Mouse (Mus musculus): ENCODE results near the gene Shbg. TPM values are rescaled to one million over a fixed set of nuclear protein-coding genes. Genes with fewer than 3 reads are reported as not detected.

The Shbg gene
- total RNA-seq, 2 experiments from 2014 or later = 0.51 TPM; not detected in 1

DNA sequence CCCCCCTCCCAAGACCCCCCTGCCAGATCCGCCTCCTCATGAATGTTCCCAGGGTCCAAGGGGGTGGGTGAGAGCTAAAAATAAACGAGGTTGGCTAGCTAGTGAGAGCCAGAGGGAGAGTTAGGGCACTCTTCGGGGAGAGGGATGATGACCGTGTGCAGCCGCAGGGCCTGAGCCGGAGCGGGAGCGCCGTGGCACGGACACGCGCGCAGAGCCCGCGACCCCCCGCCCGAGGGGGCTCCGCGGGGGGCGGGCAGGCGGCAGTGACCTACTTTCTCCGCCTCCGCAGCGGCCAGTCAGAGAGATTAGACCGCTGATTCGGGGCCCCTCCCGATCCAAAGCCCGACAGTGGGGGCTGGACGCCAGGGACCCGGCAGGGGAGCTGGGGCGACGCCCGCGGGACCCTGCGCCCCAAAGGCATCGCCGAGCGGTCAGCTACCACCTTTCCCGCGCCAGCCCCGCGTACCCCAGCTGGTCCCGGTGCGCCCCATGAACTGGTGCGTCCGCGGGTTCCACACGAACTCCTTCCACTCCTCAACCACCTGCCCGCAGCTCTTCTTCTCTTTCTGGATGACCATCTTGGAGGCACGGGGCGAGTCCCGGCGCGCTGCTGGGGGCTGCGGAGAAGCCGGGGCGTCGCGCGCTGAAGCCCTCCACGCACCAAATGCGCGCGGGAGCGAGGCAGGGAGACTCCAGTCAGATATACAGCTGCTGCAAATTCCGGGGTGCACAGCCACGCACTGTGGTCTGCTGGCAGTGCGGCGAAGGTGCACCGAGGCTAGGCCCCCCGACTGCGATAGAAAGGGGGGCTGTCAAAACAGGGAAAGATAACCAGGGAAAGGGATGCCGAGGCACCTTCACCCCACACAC, 12.7 kb downstream of the Shbg start:
- peak; percentile 37 for ATAC-seq (replicated peaks; ENCODE audit: low FRiP score, poor library complexity, severe bottlenecking)

DNA sequence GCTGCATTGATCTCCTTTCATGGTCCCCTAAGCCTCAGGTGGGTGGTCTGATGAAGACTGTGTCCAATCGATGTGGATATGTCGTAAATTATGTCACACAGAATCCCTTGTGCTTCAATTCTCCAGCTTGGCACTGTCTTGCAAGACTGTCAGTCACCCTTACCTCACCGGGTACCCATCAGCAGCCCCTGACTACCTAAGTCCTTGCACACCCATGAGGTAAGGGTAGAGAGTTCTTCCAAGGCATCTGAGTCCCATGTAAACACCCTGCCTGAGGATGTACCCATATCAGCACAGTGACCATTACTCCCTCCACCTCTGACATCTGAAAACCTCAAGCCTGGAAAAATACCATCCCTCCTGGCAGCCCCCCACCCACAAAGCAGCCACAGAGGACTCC, 13.4 kb downstream of the Shbg start:
- no peak for ATAC-seq (replicated peaks; ENCODE audit: low FRiP score, poor library complexity, severe bottlenecking)

DNA sequence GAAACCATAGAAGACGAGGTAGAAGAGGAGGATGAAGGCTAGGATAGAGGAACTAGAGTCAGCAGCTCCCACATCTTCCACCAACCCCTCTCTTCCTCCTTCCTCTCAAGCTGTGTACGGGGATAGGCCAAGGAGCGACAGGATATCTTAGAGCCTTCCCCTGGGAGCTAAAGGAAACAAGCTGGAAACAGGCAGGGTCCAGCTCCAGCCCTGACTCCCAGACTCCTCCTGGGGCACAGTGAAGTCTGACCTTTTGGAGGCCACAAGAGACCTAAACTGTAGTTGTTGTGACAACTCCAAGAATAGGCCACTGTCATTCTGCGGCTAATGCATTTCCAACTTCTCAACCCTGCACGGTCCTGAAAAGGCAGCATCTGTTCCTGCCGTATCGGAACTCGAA, 14.2 kb downstream of the Shbg start:
- no peak for ATAC-seq (replicated peaks; ENCODE audit: low FRiP score, poor library complexity, severe bottlenecking)

DNA sequence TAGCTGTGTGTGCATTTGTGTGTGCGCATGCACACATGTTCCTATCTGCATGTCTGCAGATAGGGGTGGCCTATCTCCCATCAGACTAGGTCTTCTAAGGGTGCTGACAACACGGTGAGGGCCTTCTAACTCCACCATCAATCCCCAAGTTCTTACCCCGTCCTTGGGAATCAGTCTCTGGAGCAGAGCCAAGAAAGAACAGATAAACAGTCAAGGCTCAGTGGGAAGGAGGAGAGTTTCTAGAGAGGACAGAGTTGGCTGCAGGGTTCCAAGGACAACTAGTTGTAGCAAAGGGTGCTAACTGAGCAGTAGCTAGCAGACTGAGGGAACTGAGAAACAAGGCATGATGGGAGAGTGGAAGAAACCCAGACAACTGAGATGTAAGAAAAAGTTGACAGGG, 15.9 kb downstream of the Shbg start:
- no peak for ATAC-seq (replicated peaks; ENCODE audit: low FRiP score, poor library complexity, severe bottlenecking)

DNA sequence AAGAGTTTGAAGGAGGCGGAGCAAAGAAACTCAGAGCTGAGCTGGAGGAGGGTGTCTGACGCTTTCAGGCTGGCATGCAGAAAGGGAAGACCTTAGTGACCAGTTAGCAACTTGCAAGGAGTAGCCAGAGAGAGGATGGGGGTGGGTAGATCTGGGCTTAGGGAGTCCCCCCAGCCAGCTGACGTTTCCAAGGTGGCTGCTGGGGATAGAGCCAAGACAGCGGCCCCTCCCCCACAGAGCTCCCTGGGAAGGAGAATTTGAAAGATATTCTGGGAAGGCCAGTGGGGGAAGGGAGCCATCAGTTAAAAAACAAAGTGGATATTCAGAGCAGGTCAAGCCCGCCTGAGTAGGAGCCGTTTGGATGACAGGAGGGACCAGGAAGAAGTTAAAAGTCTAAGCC, 17.6 kb downstream of the Shbg start:
- ATAC-seq (replicated peaks; ENCODE audit: low FRiP score, poor library complexity, severe bottlenecking) = no peak

DNA sequence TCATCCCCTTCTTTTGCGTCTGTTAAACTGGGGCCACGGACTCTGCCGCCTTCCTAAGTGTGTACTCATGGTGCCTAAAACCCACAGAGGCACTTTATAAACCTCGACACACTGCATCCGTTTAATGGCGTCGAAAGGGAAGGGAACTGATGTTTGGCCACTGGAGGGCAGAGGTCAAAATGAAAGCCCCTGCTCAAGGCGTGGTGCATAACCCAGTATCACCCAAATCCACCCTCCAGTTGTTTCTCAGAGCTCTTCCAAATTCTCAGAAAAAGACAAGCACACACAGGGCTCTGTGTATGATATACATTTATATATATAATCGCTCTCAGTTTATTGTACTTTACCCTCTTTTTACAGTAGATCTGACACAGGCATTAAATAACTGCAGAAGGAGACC, 18.3 kb downstream of the Shbg start:
- ATAC-seq (replicated peaks; ENCODE audit: low FRiP score, poor library complexity, severe bottlenecking) = no peak

DNA sequence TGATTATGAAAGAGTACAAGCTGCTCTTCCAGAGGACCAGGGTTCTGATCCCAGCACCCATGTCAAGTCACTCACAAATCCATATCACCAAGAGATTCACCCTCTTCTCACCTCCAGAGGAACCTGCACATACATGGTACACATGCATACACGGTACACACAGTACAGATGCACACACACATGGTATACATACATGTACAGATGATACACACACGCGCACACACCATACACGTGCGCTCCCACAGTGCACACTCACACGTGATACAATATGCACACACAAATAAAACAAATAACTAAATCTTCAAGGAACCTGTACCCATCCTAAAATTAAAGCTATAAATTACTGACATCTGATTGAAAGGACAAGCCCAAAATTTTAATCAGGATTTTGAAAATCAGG, 22.9 kb downstream of the Shbg start:
- ATAC-seq (replicated peaks; ENCODE audit: low FRiP score, poor library complexity, severe bottlenecking) = no peak

DNA sequence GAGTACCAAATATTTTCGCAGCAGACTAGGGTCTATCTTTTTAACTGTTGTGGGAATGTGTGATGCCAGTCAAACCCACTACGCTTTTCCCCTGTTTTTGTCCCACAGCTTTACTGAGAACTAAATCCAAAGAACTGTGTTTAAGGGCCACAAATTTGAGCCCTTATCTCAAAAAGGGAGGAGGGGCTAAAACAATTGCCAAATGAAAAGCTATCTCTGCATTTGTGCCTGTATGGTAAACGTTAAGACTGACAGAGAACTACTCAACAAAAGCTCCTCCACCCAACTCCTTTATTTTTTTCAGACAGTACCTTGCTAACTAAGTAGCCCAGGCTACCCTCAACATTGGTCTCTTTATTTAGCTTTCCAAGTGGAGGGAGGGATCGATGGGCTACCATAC, 24.9 kb downstream of the Shbg start:
- no peak for ATAC-seq (replicated peaks; ENCODE audit: low FRiP score, poor library complexity, severe bottlenecking)

DNA sequence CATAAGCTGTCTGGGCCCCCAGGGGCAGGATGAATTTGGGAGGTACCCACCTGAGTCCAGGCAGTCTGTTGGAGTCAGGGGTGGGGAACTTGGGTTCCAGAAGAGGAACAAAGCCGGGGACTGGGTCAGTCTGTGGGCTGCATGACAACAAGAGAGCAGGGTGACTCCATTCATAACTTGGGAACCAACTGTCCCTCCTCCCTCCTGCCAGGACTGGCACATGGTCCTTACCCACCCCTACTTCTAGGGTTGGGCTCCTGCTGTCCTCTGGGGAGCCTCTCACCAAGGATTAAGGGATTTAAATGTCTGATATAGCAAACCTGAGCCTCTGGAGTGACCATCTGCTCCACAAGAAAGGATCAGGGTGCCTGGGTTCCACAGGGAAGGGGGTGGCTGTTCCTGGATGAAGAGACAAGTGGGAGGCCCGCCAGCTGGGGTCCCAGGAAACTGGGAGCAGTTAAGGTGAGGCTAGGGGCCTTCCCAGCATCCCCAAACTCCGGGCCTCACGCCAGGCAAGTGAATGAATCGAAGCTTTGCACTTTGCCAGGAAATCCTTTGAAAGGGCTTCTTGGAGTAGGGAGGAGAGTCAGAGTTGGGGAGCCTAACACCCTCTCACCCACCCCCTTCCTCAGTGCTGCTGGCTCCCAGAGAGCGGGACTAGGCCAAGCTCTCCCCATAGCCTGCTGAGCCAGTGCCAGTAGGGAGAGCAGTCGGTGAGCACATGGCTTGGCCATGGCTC, 25.6 kb downstream of the Shbg start:
- ATAC-seq (replicated peaks; ENCODE audit: low FRiP score, poor library complexity, severe bottlenecking) = no peak

DNA sequence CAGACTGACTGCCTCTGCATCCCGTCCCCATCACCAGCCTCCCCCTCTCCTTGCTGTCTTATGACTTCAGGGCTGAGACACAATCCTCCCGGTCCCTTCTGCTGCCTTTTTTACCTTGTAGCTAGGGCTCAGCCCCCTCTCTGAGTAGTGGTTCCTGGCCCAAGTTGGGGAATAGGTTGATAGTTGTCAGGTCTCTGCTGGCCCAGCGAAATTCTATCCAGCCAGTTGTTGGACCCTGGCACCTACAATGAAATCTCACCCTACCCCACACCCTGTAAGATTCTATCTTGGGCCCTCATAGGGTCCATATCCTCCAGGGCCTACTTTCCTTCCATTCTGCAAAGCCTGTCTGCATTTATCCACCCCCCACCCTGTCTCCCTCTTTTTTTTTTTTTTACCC, 26.3 kb downstream of the Shbg start:
- no peak for ATAC-seq (replicated peaks; ENCODE audit: low FRiP score, poor library complexity, severe bottlenecking)

DNA sequence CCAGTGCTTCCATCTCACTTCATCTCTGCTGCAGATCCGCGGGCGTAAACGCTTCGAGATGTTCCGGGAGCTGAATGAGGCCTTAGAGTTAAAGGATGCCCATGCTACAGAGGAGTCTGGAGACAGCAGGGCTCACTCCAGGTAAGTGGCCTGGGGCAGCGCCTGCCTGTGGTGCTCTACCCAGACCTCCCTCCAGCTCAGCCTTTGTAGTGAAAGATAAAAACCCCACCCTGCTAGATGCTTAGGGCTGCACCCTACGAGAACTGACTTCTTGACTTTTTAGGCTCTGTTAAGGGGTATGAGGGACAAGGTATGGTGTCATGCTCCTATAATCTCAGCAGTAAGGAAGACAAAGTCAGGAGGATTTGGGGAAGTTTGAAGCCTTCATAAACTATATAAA, 27.1 kb downstream of the Shbg start:
- no peak for ATAC-seq (replicated peaks; ENCODE audit: low FRiP score, poor library complexity, severe bottlenecking)

DNA sequence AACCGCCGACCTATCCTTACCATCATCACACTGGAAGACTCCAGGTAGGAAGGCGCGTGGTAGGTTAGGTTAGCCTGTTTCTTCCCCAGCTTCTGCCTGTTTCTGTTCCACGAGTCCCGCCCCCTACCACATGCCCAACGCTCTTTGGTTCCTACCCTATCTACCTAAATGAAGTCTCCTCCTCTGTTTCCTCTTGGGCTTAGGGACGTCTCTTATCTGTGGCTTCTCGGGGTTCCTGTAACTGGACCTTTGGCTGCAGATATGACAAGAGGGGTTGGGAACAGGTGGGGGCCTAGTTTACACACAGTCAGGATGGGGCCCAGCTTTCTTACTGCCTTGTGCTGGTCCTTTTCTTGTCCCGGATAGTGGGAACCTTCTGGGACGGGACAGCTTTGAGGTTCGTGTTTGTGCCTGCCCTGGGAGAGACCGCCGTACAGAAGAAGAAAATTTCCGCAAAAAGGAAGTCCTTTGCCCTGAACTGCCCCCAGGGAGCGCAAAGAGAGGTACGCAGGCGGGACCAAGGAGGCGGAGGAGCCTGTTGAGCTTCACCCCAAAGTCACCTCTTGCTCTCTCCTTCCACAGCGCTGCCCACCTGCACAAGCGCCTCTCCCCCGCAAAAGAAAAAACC, 28.4 kb downstream of the Shbg start:
- 0 out of 2 replicates have a peak, but pooled peaks have one; percentile 7 for ATAC-seq (replicated peaks; ENCODE audit: low FRiP score, poor library complexity, severe bottlenecking)

DNA sequence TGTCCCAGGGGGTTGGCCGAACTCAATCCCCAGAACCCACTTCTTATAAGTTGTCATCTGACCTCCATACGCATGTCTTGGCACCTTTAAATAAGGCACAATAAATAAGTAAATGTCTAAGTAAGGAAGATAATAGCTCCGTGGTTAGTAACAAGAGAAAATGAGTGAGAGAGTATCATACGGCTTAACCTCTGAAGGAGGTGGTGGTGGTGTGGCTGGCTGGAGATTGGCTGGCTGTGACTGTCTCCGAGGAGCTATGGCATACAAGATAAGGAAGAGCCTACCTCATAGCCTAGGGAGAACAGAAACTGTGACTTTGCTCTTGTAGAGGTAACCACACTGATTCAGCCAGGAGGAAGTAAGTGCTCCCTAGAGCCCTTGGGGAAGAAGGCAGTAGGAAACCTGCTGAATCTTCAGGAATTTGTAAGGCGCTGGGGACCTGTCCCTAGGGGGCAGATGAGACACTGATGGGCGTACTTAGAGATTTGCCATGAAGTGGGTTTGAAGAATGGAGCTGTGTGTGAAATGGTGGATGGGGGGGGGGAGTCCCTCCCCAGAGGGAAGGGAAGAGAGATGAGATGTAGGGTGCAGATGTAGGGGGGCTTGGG, 31.9 kb downstream of the Shbg start:
- peak; percentile 80 for ATAC-seq (replicated peaks; ENCODE audit: low FRiP score, poor library complexity, severe bottlenecking)

DNA sequence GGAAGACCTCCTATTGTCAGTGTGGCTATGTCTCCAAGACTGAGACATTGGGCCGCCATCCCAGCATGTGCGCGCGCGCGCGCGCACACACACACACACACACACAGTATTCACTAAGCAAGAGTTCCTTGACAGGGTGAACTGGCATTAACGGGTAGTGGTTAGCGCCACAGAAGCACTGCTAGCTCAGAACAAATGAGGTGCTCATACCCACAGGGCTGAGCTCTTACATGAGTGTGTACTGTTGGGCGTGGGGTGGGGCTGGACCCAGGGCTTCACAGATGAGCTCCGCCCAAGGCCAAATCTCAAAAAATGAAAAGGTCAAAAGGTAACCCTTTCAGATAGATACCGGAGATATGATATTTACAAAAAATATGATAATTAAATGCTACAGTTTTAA, 32.8 kb downstream of the Shbg start:
- ATAC-seq (replicated peaks; ENCODE audit: low FRiP score, poor library complexity, severe bottlenecking) = 0 out of 2 replicates have a peak, but pooled peaks have one; percentile 23

DNA sequence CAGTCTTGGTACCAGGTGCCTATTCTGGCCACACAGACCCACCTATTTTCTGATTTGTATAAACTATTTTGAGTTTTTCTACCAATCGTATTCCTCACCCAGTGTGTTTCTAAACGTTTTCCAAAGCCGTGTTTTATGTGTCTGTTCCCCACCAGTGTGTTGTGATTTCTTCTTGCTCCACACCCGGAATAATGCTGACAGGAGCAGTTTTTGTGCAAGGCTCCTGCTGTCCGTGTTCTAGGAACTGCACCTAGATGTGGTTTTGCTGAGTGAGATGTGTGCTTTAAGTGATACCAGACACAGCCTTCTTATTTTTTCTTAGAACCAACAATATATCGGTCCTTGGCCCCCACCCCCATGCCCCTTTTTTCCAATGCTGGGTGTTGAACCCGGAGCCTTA, 33.7 kb downstream of the Shbg start:
- no peak for ATAC-seq (replicated peaks; ENCODE audit: low FRiP score, poor library complexity, severe bottlenecking)

DNA sequence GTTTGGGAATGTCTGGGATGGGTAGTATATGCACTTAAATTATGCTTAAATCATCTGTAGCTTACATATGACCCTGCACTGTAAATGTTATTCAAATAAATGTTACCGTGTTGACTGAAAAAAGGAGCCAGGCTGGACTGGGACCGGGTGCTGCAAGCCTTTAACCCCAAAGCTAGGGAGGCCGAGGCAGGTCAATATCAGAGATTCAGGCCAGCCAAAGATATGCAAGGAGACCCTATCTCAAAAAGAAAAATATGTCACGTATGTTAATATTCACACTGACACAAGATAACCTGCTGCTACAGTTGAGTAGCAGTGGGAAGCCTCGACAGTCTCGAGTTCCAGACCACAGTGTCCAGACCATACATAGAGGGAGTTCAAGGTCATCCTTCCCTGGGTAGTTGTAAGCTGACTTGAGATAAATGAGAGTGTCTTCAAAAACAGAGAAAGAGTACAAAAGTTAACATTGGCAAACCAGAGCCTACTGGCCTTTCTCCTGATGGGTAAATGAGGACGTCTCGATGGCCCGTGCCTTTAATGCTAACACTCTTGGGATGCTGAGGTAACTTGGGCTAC, 35.4 kb downstream of the Shbg start:
- no peak for ATAC-seq (replicated peaks; ENCODE audit: low FRiP score, poor library complexity, severe bottlenecking)

DNA sequence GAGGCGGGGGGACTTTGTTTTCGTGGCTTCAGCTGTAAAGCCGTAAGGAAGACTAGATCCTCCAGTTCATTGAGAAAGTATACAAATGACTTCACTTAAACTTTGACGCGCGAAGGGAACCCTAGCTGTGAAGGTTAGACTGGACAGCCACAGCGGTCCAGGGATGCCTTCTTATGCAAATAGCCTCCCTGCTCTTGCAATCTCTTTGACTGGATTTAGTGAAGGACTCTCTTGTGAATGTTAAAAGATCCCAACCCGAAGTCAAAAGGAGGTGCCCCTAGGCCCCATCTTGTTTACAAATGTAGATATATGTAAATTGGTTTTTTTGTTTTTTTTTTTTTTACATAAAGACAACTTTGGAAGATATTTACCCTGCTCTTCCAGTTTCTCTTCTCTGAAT, 35.9 kb downstream of the Shbg start:
- no peak for ATAC-seq (replicated peaks; ENCODE audit: low FRiP score, poor library complexity, severe bottlenecking)

DNA sequence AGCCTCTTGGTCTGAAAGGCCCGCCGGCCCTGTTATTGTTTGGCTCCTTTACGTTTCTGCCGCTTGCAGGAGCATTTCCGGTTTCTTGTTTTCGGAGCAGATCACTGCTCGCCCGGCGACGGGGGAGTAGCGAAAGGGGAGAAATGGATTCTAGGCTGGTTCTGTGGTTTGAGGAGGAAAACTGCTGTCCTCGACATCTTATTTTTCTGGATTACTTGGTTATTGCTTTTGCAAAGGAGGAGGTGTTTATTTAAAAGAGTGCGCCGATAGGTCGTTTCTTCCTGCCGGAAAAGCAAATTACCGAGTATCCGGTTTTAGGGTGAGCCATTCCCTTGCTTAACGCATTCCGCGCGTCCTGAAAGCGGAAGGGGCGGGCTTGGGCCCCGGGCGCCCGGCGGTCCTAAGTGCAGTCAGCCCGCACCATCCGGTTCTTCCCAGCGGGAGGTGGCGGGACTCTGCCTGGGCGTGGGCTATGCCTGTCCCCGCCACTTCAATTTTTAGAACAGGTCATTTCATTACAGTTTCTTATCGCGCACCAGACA, 36.5 kb downstream of the Shbg start:
- ATAC-seq (replicated peaks; ENCODE audit: low FRiP score, poor library complexity, severe bottlenecking) = peak; percentile 62

DNA sequence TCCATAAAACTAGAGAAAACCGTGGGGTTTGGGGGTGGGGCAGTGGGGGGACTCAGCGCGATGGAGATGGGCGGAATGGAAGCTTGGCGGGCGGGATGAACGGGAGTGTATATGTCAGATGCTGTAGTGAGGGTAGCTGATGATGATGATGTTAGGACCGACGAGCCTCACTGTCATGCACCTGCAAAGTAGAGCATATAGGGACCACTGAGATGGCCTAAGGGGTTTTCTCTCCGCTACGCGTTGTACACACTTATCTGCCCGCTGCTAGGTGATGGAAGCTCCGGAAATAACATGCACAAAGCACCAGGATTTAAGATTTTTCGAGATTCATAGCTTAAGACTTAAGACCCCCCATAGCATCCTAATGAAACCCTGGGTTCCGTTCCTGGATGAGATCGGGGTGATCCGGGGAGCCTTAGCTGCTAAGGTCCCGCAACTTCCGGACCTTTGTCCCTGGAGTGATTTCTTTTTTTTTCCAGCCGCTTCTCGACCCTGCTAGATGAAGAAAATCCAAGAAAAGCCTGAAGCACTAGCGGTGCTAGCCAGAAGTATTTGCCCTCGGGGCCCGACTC, 37.0 kb downstream of the Shbg start:
- ATAC-seq (replicated peaks; ENCODE audit: low FRiP score, poor library complexity, severe bottlenecking) = no peak
